ENCODE assay signal across 7 mouse cellular contexts in the genomic region with DNA sequence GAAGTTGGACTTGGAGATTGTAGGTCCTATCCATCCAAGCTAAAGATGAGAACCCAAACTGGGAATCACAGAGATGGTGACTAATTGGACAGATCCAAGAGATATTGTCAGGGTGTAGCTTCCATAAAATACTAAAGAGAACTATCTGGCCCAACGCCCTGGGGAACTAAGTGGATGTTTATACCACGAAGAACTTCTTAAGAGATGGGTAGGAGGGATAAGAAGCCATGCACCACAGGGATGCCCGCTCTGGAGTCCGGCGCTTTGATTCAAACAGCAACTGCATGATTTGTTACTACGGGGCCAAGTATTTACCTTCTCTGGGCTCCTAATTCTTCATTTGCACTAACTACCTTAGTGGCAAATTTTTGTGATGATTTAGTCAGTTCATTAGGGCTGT. TPM values are rescaled to one million over a fixed set of nuclear protein-coding genes. Genes with fewer than 3 reads are reported as not detected.
DNase-seq lines count a peak whose midpoint lies in the region; ATAC-seq lines count a peak whose summit lies in the region.

No protein-coding gene starts in this region.

- H3K4me1 ChIP-seq in megakaryocyte, embryonic 14.5 days = peaks cover 7% of the 10 kb centered on the region
- peaks cover 2% of the 10 kb centered on the region; the same call in 1 of the 2 replicates for H3K4me1 ChIP-seq in forebrain, embryonic 11.5 days (replicated peaks; ENCODE audit: control insufficient read depth, insufficient read depth, low read length)
- H3K4me1 ChIP-seq in neural tube, embryonic 12.5 days = peaks cover 2% of the 10 kb centered on the region; the same call in 1 of the 2 replicates

- H3K27me3 ChIP-seq in megakaryocyte, embryonic 14.5 days (replicated peaks) = peaks cover 8% of the 10 kb centered on the region
- no peaks in the 10 kb centered on the region for H3K27me3 ChIP-seq in forebrain, embryonic 11.5 days (ENCODE audit: control insufficient read depth, insufficient read depth, low read length)
- no peaks in the 10 kb centered on the region for H3K27me3 ChIP-seq in neural tube, embryonic 12.5 days (replicated peaks)

- peak overlapping the region; percentile 58 for H3K4me2 ChIP-seq in forebrain, embryonic 11.5 days (ENCODE audit: low read depth, low read length, severe bottlenecking)
- peak overlapping the region; percentile 68 for H3K4me2 ChIP-seq in neural tube, embryonic 12.5 days (replicated peaks)

- H3K9ac ChIP-seq in forebrain, embryonic 11.5 days (ENCODE audit: low read length) = peak overlapping the region; percentile 72
- H3K9ac ChIP-seq in neural tube, embryonic 12.5 days = peak overlapping the region; percentile 76

- 5% methylated on average over 6 of the region's 6 CpGs for WGBS in forebrain, embryonic 11.5 days
- WGBS in neural tube, embryonic 12.5 days = 4% methylated on average over 6 of the region's 6 CpGs

- H3K27ac ChIP-seq in forebrain, embryonic 11.5 days (ENCODE audit: low read depth, low read length) = no peak overlapping the region
- 0 out of 2 replicates have a peak overlapping the region, but pooled peaks have one; percentile 22 for H3K27ac ChIP-seq in neural tube, embryonic 12.5 days

- no peak for DNase-seq in forebrain, embryonic 11.5 days (ENCODE audit: low spot score)
- DNase-seq in kidney, postnatal 14 days = peak; percentile 8
- DNase-seq in ovary, postnatal 14 days (ENCODE audit: low spot score) = no peak

- ATAC-seq in megakaryocyte, adult 5-6 weeks (ENCODE audit: poor library complexity, severe bottlenecking) = no peak
- ATAC-seq in forebrain, embryonic 11.5 days (replicated peaks; ENCODE audit: low FRiP score) = 0 out of 2 replicates have a peak, but pooled peaks have one; percentile 3
- ATAC-seq in neural tube, embryonic 12.5 days (ENCODE audit: low FRiP score, low read depth) = peak; percentile 65
- no peak for ATAC-seq in CD4-positive, CD25-positive, alpha-beta regulatory T cell, adult 4 months

- H3K36me3 ChIP-seq in megakaryocyte, embryonic 14.5 days (replicated peaks; ENCODE audit: low read length) = no peaks in the 10 kb centered on the region
- no peaks in the 10 kb centered on the region for H3K36me3 ChIP-seq in forebrain, embryonic 11.5 days (ENCODE audit: control insufficient read depth, insufficient read depth, low read length)
- no peaks in the 10 kb centered on the region for H3K36me3 ChIP-seq in neural tube, embryonic 12.5 days

- no peaks in the 10 kb centered on the region for H3K9me3 ChIP-seq in megakaryocyte, embryonic 14.5 days
- H3K9me3 ChIP-seq in forebrain, embryonic 11.5 days (ENCODE audit: control insufficient read depth, low read length) = no peaks in the 10 kb centered on the region
- no peaks in the 10 kb centered on the region for H3K9me3 ChIP-seq in neural tube, embryonic 12.5 days

- peak overlapping the region; percentile 90 for H3K4me3 ChIP-seq in megakaryocyte, embryonic 14.5 days (replicated peaks)
- H3K4me3 ChIP-seq in forebrain, embryonic 11.5 days (ENCODE audit: low read depth, low read length) = peak overlapping the region; percentile 56
- H3K4me3 ChIP-seq in neural tube, embryonic 12.5 days = peak overlapping the region; percentile 64

RNA-seq across cellular contexts. Expression of a gene that starts 0.6 kb away (rescaled TPM):
- not detected in 2 replicates for polyA plus RNA-seq in megakaryocyte, embryonic 14.5 days (2012; ENCODE audit: insufficient read depth, low replicate concordance)
- total RNA-seq in megakaryocyte, adult 5-6 weeks (2015) = 1.0 and 1.2 TPM in 2 replicates
- total RNA-seq in megakaryocyte, adult 5-6 weeks (2017) = 4.8 TPM in 2 replicates
- polyA plus RNA-seq in forebrain, embryonic 11.5 days (2014; fragmentation: Nextera tagmentation; extraction: Ambion mirVana) = 23.4 and 23.5 TPM in 2 replicates
- polyA plus RNA-seq in neural tube, embryonic 12.5 days (2016; fragmentation: Nextera tagmentation; extraction: Ambion mirVana) = 19.2 and 19.8 TPM in 2 replicates
- under 1 TPM; 0.24 to 0.63 TPM for polyA plus RNA-seq in CD4-positive, CD25-positive, alpha-beta regulatory T cell, adult 4 months (2017; shearing (Covaris generic))

RNA-seq across cellular contexts. Expression of a gene that starts 40.7 kb away (rescaled TPM):
- polyA plus RNA-seq in megakaryocyte, embryonic 14.5 days (2012; ENCODE audit: insufficient read depth, low replicate concordance) = 46.4 and 61.7 TPM in 2 replicates
- total RNA-seq in megakaryocyte, adult 5-6 weeks (2015) = 262 and 277 TPM in 2 replicates
- 248 and 260 TPM in 2 replicates for total RNA-seq in megakaryocyte, adult 5-6 weeks (2017)
- 333 and 338 TPM in 2 replicates for polyA plus RNA-seq in forebrain, embryonic 11.5 days (2014; fragmentation: Nextera tagmentation; extraction: Ambion mirVana)
- 135 and 139 TPM in 2 replicates for polyA plus RNA-seq in neural tube, embryonic 12.5 days (2016; fragmentation: Nextera tagmentation; extraction: Ambion mirVana)
- polyA plus RNA-seq in CD4-positive, CD25-positive, alpha-beta regulatory T cell, adult 4 months (2017; shearing (Covaris generic)) = 1 to 10 TPM; 3.6 to 3.9 TPM

Comparison
In these comparisons a context has a peak if more than half of its experiments do, and no peak if none do; other contexts are left out.
1. ATAC-seq: peak in forebrain, embryonic 11.5 days (single experiment) and neural tube, embryonic 12.5 days (single experiment); none in megakaryocyte, adult 5-6 weeks (single experiment) and CD4-positive, CD25-positive, alpha-beta regulatory T cell, adult 4 months (single experiment).
2. RNA of a gene that starts 0.6 kb away (polyA plus RNA-seq): 23.4 to 23.5 TPM in forebrain, embryonic 11.5 days and 19.2 to 19.8 TPM in neural tube, embryonic 12.5 days; 0.24 to 0.63 TPM in CD4-positive, CD25-positive, alpha-beta regulatory T cell, adult 4 months and not detected in megakaryocyte, embryonic 14.5 days; every median in the first group is over 10 times any median in the second.
3. Peak in every context shown above with its lines, with median percentiles within 50 percentile points of each other: H3K4me3 ChIP-seq.